Mouse (Mus musculus) E14TG2a.4 (cell line): ENCODE results near the gene Mmachc.
"Not testable (repeated sequence)": the region's sequence is repeated elsewhere in the genome, so short reads cannot be mapped to it uniquely, and the experiment has no call there.

Experiments
- CTCF ChIP-seq: conservative IDR thresholded peaks from 2 replicates; pipeline ENCODE4 v1.5.1; 2014; ENCODE audit warnings: low read length
- POU5F1 ChIP-seq: IDR thresholded peaks from 2 replicates; pipeline ENCODE4 v1.6.1; 2014; ENCODE audit warnings: low read length, borderline replicate concordance

- not testable (repeated sequence) for TF ChIP-seq CTCF, POU5F1
Measured at GRCm38 (mm10) chr4:116659916-116660315, 48.3 kb downstream of the Mmachc start.
